Mouse (Mus musculus) frontal cortex, postnatal 10 days (tissue): ENCODE results near the gene Plekhj1.

Experiments used
- DNase-seq, 2 experiments: peaks; one replicate each; pipeline ENCODE4 v3.0.0; 2022; ENCODE audit warnings: low spot score in 2 of 2, mixed read lengths in 1 of 2

Gene Plekhj1

GRCm38 (mm10) chr10:80751188-80751832 is 47.1 kb downstream of the Plekhj1 start:
- peak; percentile 49 to 54 for DNase-seq

GRCm38 (mm10) chr10:80748609-80749008 is 49.8 kb downstream of the Plekhj1 start:
- DNase-seq: no peak

DNA sequence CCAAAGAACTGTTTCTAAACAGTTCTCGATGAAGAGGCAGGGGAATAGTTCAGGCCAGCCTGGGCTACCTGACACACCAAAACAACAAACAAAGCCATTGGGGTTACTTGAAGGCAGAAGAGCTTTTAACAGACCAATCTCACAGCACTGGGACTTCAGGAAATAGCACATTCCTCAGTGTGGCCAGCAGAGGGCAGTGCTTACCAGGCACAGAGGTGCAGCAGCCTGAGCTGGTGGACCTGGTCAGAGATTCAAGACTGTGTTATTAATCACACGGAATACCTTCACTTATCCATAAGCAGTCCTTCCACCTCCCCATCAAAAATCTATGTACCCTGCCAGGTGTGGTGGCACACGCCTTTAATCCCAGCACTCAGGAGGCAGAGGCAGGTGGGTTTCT is 51.0 kb downstream of the Plekhj1 start:
- peak in 1 of 2 experiments; percentile 71 for DNase-seq
